Mouse (Mus musculus) thymus, postnatal 10 days (tissue): ENCODE results near the gene Sema3f.

Source experiments
- DNase-seq, 2 experiments: peaks; one replicate each; pipeline ENCODE4 v3.0.0; 2021; ENCODE audit warnings: low spot score in 2 of 2

Sema3f gene

GRCm38 (mm10) chr9:107715632-107716031, 5.4 kb upstream of the Sema3f start:
- no peak for DNase-seq

- no peak for DNase-seq
These were observed 4.1 kb upstream of the Sema3f start for GRCm38 (mm10) chr9:107714221-107714952.

GRCm38 (mm10) chr9:107709096-107709696, 1.1 kb downstream of the Sema3f start:
- no peak for DNase-seq

GRCm38 (mm10) chr9:107708439-107709095, 1.7 kb downstream of the Sema3f start:
- DNase-seq: no peak

- no peak for DNase-seq
These were observed 2.4 kb downstream of the Sema3f start for GRCm38 (mm10) chr9:107707701-107708438.

GRCm38 (mm10) chr9:107706781-107707211, 3.5 kb downstream of the Sema3f start:
- DNase-seq: no peak

GRCm38 (mm10) chr9:107703337-107704122, 6.7 kb downstream of the Sema3f start:
- no peak for DNase-seq

- DNase-seq: no peak
These were observed 7.6 kb downstream of the Sema3f start for GRCm38 (mm10) chr9:107702606-107703185.

- no peak for DNase-seq
These were observed 8.7 kb downstream of the Sema3f start for GRCm38 (mm10) chr9:107701594-107701993.

- DNase-seq: no peak
These were observed 10.1 kb downstream of the Sema3f start for GRCm38 (mm10) chr9:107700114-107700571.

GRCm38 (mm10) chr9:107699376-107699980, 10.8 kb downstream of the Sema3f start:
- DNase-seq: no peak

GRCm38 (mm10) chr9:107698611-107699190, 11.6 kb downstream of the Sema3f start:
- DNase-seq: no peak

- DNase-seq: no peak
These were observed 12.3 kb downstream of the Sema3f start for GRCm38 (mm10) chr9:107697811-107698521.

GRCm38 (mm10) chr9:107696845-107697610, 13.2 kb downstream of the Sema3f start:
- DNase-seq: no peak

GRCm38 (mm10) chr9:107696106-107696479, 14.2 kb downstream of the Sema3f start:
- DNase-seq: no peak

- DNase-seq: no peak
These were observed 14.7 kb downstream of the Sema3f start for GRCm38 (mm10) chr9:107695441-107696105.

GRCm38 (mm10) chr9:107694627-107695026, 15.6 kb downstream of the Sema3f start:
- DNase-seq: no peak

GRCm38 (mm10) chr9:107693433-107693987, 16.8 kb downstream of the Sema3f start:
- DNase-seq: no peak
